Mouse (Mus musculus) embryonic facial prominence, embryonic 11.5 days (tissue): ENCODE results near the gene Mapk6. TPM values are rescaled to one million over a fixed set of nuclear protein-coding genes. Genes with fewer than 3 reads are reported as not detected.

Source experiments
- ATAC-seq: fragments of 200-750 bp; cut with Nextera tagmentation; replicated peaks from 2 replicates; pipeline ENCODE4 v1.8.0; 2017; ENCODE audit warnings: low read depth; ENCODE audit not compliant: insufficient number of reproducible peaks, low FRiP score, low TSS enrichment
- DNase-seq: peaks from one replicate; pipeline ENCODE4 v3.0.0-alpha.2; 2015; ENCODE audit warnings: low spot score
- H3K27ac ChIP-seq: fragments of 300-500 bp; sonication (generic); replicated peaks from 2 replicates; pipeline ENCODE4 v1.5.1; 2014; ENCODE audit warnings: mild to moderate bottlenecking, low read depth, low read length, control low read depth
- H3K27me3 ChIP-seq: fragments of 300-500 bp; sonication (generic); 2 replicates; pipeline ENCODE4 v1.6.1; 2014; ENCODE audit warnings: mild to moderate bottlenecking, low read length, moderate library complexity, mixed read lengths; ENCODE audit not compliant: control insufficient read depth, insufficient read depth
- H3K36me3 ChIP-seq: fragments of 300-500 bp; sonication (generic); replicated peaks from 2 replicates; pipeline ENCODE4 v1.6.1; 2014; ENCODE audit warnings: low read depth, mild to moderate bottlenecking, low read length, moderate library complexity, mixed read lengths; ENCODE audit not compliant: control insufficient read depth, insufficient read depth
- H3K4me1 ChIP-seq: fragments of 300-500 bp; sonication (generic); 2 replicates; pipeline ENCODE4 v1.6.1; 2014; ENCODE audit warnings: low read length, mixed read lengths; ENCODE audit not compliant: control insufficient read depth, insufficient read depth
- H3K4me2 ChIP-seq: fragments of 300-500 bp; sonication (generic); 2 replicates; pipeline ENCODE4 v1.6.1; 2014; ENCODE audit warnings: low read depth, mild to moderate bottlenecking, control low read depth, low read length, moderate library complexity
- H3K4me3 ChIP-seq: fragments of 300-500 bp; sonication (generic); 2 replicates; pipeline ENCODE4 v1.5.1; 2014; ENCODE audit warnings: low read depth, low read length, control low read depth
- H3K9ac ChIP-seq: fragments of 300-500 bp; sonication (generic); replicated peaks from 2 replicates; pipeline ENCODE4 v1.6.1; 2014; ENCODE audit warnings: mild to moderate bottlenecking, control low read depth, low read length
- H3K9me3 ChIP-seq: fragments of 300-500 bp; sonication (generic); replicated peaks from 2 replicates; pipeline ENCODE4 v1.6.1; 2016; ENCODE audit warnings: mild to moderate bottlenecking, low read length, inconsistent platforms, mixed read lengths; ENCODE audit not compliant: control insufficient read depth
- WGBS: fragments of 180-500 bp; shearing (Covaris S2); extraction: QIAGEN DNeasy Blood & Tissue Kit; methylation state at CpG from one replicate; pipeline ENCODE4 v1.1.7; 2014; 5-methylcytosine and 5-hydroxymethylcytosine counted together
- polyA plus RNA-seq: library from polyadenylated mRNA; unstranded; fragments of >200 nt; fragmentation: Nextera tagmentation; extraction: Ambion mirVana; gene quantifications from 2 replicates; pipeline ENCODE4 v1.2.1, GENCODE M21; 2014

The Mapk6 gene
- polyA plus RNA-seq, 1 experiment from 2014 or later: 152 TPM

- Histone ChIP-seq H3K27me3 (no peaks in the 10 kb centered on the region), H3K4me3 (no peak overlapping the region), H3K9ac (no peak overlapping the region), H3K36me3 (no peaks in the 10 kb centered on the region), H3K4me2 (no peak overlapping the region), H3K27ac (no peak overlapping the region), H3K9me3 (no peaks in the 10 kb centered on the region), H3K4me1 (no peaks in the 10 kb centered on the region)
- WGBS: 77% methylated on average over 3 of the region's 3 CpGs
- peak; percentile 21 for DNase-seq
- ATAC-seq: no peak
Measured at GRCm38 (mm10) chr9:75403520-75403919, 6.3 kb downstream of the Mapk6 start.

- WGBS: 79% methylated on average over 20 of the region's 20 CpGs
- no peak overlapping the region for H3K4me3 ChIP-seq
Measured at GRCm38 (mm10) chr9:75401593-75402504, 8.0 kb downstream of the Mapk6 start.

GRCm38 (mm10) chr9:75400639-75401038 lies 9.2 kb downstream of the Mapk6 start:
- no peak overlapping the region for H3K4me2 ChIP-seq
- ATAC-seq: no peak
- 78% methylated on average over 5 of the region's 5 CpGs for WGBS
- no peaks in the 10 kb centered on the region for H3K9me3 ChIP-seq
- H3K27me3 ChIP-seq: no peaks in the 10 kb centered on the region
- H3K4me1 ChIP-seq: no peaks in the 10 kb centered on the region
- H3K27ac ChIP-seq: no peak overlapping the region
- H3K4me3 ChIP-seq: no peak overlapping the region
- peaks cover 3% of the 10 kb centered on the region for H3K36me3 ChIP-seq
- H3K9ac ChIP-seq: no peak overlapping the region
- no peak for DNase-seq

More at GRCm38 (mm10) chr9:75401593-75402504, 8.0 kb downstream of the Mapk6 start:
- no peak for ATAC-seq
- Histone ChIP-seq H3K27ac (no peak overlapping the region), H3K9me3 (no peaks in the 10 kb centered on the region), H3K4me1 (no peaks in the 10 kb centered on the region), H3K27me3 (no peaks in the 10 kb centered on the region), H3K36me3 (peaks cover 3% of the 10 kb centered on the region), H3K9ac (0 out of 2 replicates have a peak overlapping the region, but pooled peaks have one; percentile 9), H3K4me2 (no peak overlapping the region)
- no peak for DNase-seq

GRCm38 (mm10) chr9:75399069-75399468 lies 10.7 kb downstream of the Mapk6 start:
- H3K4me1 ChIP-seq: no peaks in the 10 kb centered on the region
- no peaks in the 10 kb centered on the region for H3K27me3 ChIP-seq
- WGBS: 95% methylated on average over 4 of the region's 4 CpGs
- DNase-seq (no peak), ATAC-seq (no peak)
- H3K27ac ChIP-seq: no peak overlapping the region
- H3K4me3 ChIP-seq: no peak overlapping the region
- no peak overlapping the region for H3K9ac ChIP-seq
- no peaks in the 10 kb centered on the region for H3K9me3 ChIP-seq
- H3K4me2 ChIP-seq: no peak overlapping the region
- peaks cover 3% of the 10 kb centered on the region for H3K36me3 ChIP-seq

GRCm38 (mm10) chr9:75395971-75396370 lies 13.8 kb downstream of the Mapk6 start:
- Histone ChIP-seq H3K36me3 (peaks cover 8% of the 10 kb centered on the region), H3K27me3 (no peaks in the 10 kb centered on the region), H3K4me2 (no peak overlapping the region), H3K27ac (no peak overlapping the region), H3K9ac (no peak overlapping the region), H3K9me3 (no peaks in the 10 kb centered on the region), H3K4me3 (no peak overlapping the region), H3K4me1 (no peaks in the 10 kb centered on the region)
- 88% methylated on average over 6 of the region's 6 CpGs for WGBS
- no peak for ATAC-seq
- DNase-seq: no peak

- H3K36me3 ChIP-seq: peaks cover 17% of the 10 kb centered on the region
- ATAC-seq: no peak
- no peaks in the 10 kb centered on the region for H3K4me1 ChIP-seq
Measured at GRCm38 (mm10) chr9:75393251-75393650, 16.6 kb downstream of the Mapk6 start.

GRCm38 (mm10) chr9:75385218-75385974 lies 24.4 kb downstream of the Mapk6 start:
- no peak overlapping the region for H3K4me3 ChIP-seq
- ATAC-seq (no peak), DNase-seq (no peak)
- H3K27ac ChIP-seq: no peak overlapping the region
- H3K4me1 ChIP-seq: no peaks in the 10 kb centered on the region
- no peaks in the 10 kb centered on the region for H3K9me3 ChIP-seq
- 87% methylated on average over 9 of the region's 9 CpGs for WGBS
- no peak overlapping the region for H3K4me2 ChIP-seq
- H3K9ac ChIP-seq: no peak overlapping the region
- H3K36me3 ChIP-seq: peaks cover 11% of the 10 kb centered on the region
- H3K27me3 ChIP-seq: no peaks in the 10 kb centered on the region

More at GRCm38 (mm10) chr9:75393251-75393650, 16.6 kb downstream of the Mapk6 start:
- H3K27ac ChIP-seq: no peak overlapping the region
- no peak for DNase-seq
- H3K4me3 ChIP-seq: no peak overlapping the region
- 81% methylated on average over 12 of the region's 12 CpGs for WGBS
- H3K9ac ChIP-seq: no peak overlapping the region
- no peak overlapping the region for H3K4me2 ChIP-seq
- H3K9me3 ChIP-seq: no peaks in the 10 kb centered on the region
- H3K27me3 ChIP-seq: no peaks in the 10 kb centered on the region
